Mouse (Mus musculus): ENCODE measurements at regions not wholly inside any gene's neighbourhood (a gene's known extent, or its start where the extent isn't known, plus 50 kb on each side); places are given as distances from the start of the nearest gene placed in this dataset.

- no peak overlapping the region for H3K4me3 ChIP-seq (replicated peaks)
These were observed 64.4 kb downstream of the Ackr3 start for GRCm38 (mm10) chr1:90268131-90268691.

DNA sequence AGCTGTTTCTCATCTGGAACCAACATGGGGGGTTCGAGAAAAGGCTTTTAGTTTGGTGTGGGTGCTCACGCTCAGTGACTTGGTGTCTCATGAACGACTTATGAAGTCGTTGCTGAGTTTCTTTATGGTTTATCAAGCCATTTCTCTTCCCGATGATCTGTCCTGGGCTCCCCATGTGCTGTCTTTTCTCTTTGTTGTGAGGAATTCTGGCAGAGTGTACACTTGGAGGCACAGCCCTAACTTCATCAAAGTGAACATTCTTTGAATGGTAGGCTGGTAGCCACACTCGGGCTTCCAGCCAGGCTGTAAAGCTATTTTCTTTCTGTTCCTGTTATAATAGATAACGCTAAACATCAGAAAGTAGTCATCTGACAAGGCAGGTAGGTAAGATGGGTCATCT, 65.2 kb downstream of the Ackr3 start:
- H3K36me3 ChIP-seq (ENCODE audit: control insufficient read depth) = no peaks in the 10 kb centered on the region
- no peak overlapping the region for H3K4me3 ChIP-seq (replicated peaks)
- H3K9me3 ChIP-seq (ENCODE audit: control insufficient read depth, low read length) = peaks cover 7% of the 10 kb centered on the region
- peaks cover 37% of the 10 kb centered on the region for H3K27me3 ChIP-seq (ENCODE audit: control insufficient read depth)
- H3K4me1 ChIP-seq (ENCODE audit: control insufficient read depth) = peaks cover 46% of the 10 kb centered on the region
- TF ChIP-seq TAL1 (IDR thresholded peaks at IDR 0.05; ENCODE audit: low read length) = no peak

More at GRCm38 (mm10) chr1:90268131-90268691, 64.4 kb downstream of the Ackr3 start:
- Histone ChIP-seq H3K4me1 (ENCODE audit: control insufficient read depth) (peaks cover 39% of the 10 kb centered on the region), H3K36me3 (ENCODE audit: control insufficient read depth) (no peaks in the 10 kb centered on the region), H3K27me3 (ENCODE audit: control insufficient read depth) (peaks cover 40% of the 10 kb centered on the region), H3K9me3 (ENCODE audit: control insufficient read depth, low read length) (peaks cover 7% of the 10 kb centered on the region)
- TF ChIP-seq TAL1 (IDR thresholded peaks at IDR 0.05; ENCODE audit: low read length) = no peak
- no peak for TF ChIP-seq GATA1 (IDR thresholded peaks at IDR 0.05; ENCODE audit: low read length)

- TF ChIP-seq TAL1 (IDR thresholded peaks at IDR 0.05; ENCODE audit: low read length) = no peak
- no peak for TF ChIP-seq GATA1 (IDR thresholded peaks at IDR 0.05; ENCODE audit: low read length)
- Histone ChIP-seq H3K27me3 (ENCODE audit: control insufficient read depth) (peaks cover 36% of the 10 kb centered on the region), H3K4me1 (ENCODE audit: control insufficient read depth) (peaks cover 54% of the 10 kb centered on the region), H3K9me3 (ENCODE audit: control insufficient read depth, low read length) (peaks cover 7% of the 10 kb centered on the region), H3K36me3 (ENCODE audit: control insufficient read depth) (no peaks in the 10 kb centered on the region), H3K4me3 (replicated peaks) (no peak overlapping the region)
These were observed 66.1 kb downstream of the Ackr3 start for GRCm38 (mm10) chr1:90269836-90270235.

DNA sequence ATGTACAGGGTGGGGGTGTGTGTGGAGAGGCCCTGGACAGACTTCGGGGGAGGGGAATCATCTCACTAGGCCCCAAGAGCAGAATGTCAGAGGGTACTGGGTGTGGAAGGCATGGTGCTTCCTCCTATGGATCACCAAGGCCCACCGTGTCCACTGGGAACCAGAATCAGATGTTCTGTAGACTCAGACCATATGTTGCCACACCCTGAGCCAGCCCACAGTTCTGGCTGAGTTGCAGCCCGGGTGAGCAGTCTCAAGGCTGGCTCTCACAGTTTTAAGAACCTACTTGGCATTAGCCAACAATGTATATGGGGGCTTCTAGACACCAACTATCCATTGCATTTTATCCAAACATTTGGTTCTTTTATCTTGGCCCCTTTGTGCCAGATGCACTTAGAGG, 67.5 kb downstream of the Ackr3 start:
- H3K27me3 ChIP-seq (ENCODE audit: control insufficient read depth) = peaks cover 26% of the 10 kb centered on the region
- H3K4me3 ChIP-seq (replicated peaks) = no peak overlapping the region

DNA sequence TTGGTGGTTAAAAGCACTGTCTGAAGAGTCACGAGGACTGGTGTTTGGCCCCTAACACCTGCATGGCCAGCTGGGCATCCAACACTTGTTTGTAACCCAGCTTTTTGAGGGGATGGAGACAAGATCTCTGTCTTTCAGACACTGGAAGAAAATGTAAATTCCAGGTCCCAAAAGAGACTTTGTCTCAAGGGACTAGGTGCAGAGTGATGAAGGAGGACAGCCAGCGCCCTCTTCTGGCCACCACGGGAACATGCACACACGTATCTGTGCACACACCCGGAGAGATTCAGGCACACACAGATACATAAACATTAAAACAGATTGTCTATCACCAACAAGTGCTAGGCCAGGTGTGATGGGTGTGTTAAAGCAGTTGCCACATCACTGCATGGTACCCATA, 68.6 kb downstream of the Ackr3 start:
- peaks cover 80% of the 10 kb centered on the region for H3K4me1 ChIP-seq (ENCODE audit: control insufficient read depth)
- H3K36me3 ChIP-seq (ENCODE audit: control insufficient read depth) = no peaks in the 10 kb centered on the region

More for the DNA sequence above, 67.5 kb downstream of the Ackr3 start:
- Histone ChIP-seq H3K9me3 (ENCODE audit: control insufficient read depth, low read length) (peaks cover 7% of the 10 kb centered on the region), H3K4me1 (ENCODE audit: control insufficient read depth) (peaks cover 69% of the 10 kb centered on the region), H3K36me3 (ENCODE audit: control insufficient read depth) (no peaks in the 10 kb centered on the region)
- TF ChIP-seq GATA1 (IDR thresholded peaks at IDR 0.05; ENCODE audit: low read length) = no peak
- TF ChIP-seq TAL1 (IDR thresholded peaks at IDR 0.05; ENCODE audit: low read length) = no peak

GRCm38 (mm10) chr1:90272830-90273628, 69.2 kb downstream of the Ackr3 start:
- TF ChIP-seq TAL1 (IDR thresholded peaks at IDR 0.05; ENCODE audit: low read length) (no peak), GATA1 (IDR thresholded peaks at IDR 0.05; ENCODE audit: low read length) (no peak)
- no peak overlapping the region for H3K4me3 ChIP-seq (replicated peaks)
- peaks cover 9% of the 10 kb centered on the region for H3K27me3 ChIP-seq (ENCODE audit: control insufficient read depth)
- peaks cover 86% of the 10 kb centered on the region for H3K4me1 ChIP-seq (ENCODE audit: control insufficient read depth)
- H3K36me3 ChIP-seq (ENCODE audit: control insufficient read depth) = no peaks in the 10 kb centered on the region
- H3K9me3 ChIP-seq (ENCODE audit: control insufficient read depth, low read length) = peaks cover 7% of the 10 kb centered on the region

More for the DNA sequence above, 68.6 kb downstream of the Ackr3 start:
- H3K27me3 ChIP-seq (ENCODE audit: control insufficient read depth) = peaks cover 15% of the 10 kb centered on the region
- peaks cover 7% of the 10 kb centered on the region for H3K9me3 ChIP-seq (ENCODE audit: control insufficient read depth, low read length)
- TF ChIP-seq TAL1 (IDR thresholded peaks at IDR 0.05; ENCODE audit: low read length) (no peak), GATA1 (IDR thresholded peaks at IDR 0.05; ENCODE audit: low read length) (no peak)
- H3K4me3 ChIP-seq (replicated peaks) = no peak overlapping the region

GRCm38 (mm10) chr1:90273629-90273928, 69.8 kb downstream of the Ackr3 start:
- Histone ChIP-seq H3K9me3 (ENCODE audit: control insufficient read depth, low read length) (peaks cover 7% of the 10 kb centered on the region), H3K4me3 (replicated peaks) (no peak overlapping the region), H3K4me1 (ENCODE audit: control insufficient read depth) (peaks cover 88% of the 10 kb centered on the region), H3K27me3 (ENCODE audit: control insufficient read depth) (peaks cover 3% of the 10 kb centered on the region; the same call in 1 of the 2 replicates), H3K36me3 (ENCODE audit: control insufficient read depth) (no peaks in the 10 kb centered on the region)
- TF ChIP-seq GATA1 (IDR thresholded peaks at IDR 0.05; ENCODE audit: low read length) (no peak), TAL1 (IDR thresholded peaks at IDR 0.05; ENCODE audit: low read length) (no peak)

DNA sequence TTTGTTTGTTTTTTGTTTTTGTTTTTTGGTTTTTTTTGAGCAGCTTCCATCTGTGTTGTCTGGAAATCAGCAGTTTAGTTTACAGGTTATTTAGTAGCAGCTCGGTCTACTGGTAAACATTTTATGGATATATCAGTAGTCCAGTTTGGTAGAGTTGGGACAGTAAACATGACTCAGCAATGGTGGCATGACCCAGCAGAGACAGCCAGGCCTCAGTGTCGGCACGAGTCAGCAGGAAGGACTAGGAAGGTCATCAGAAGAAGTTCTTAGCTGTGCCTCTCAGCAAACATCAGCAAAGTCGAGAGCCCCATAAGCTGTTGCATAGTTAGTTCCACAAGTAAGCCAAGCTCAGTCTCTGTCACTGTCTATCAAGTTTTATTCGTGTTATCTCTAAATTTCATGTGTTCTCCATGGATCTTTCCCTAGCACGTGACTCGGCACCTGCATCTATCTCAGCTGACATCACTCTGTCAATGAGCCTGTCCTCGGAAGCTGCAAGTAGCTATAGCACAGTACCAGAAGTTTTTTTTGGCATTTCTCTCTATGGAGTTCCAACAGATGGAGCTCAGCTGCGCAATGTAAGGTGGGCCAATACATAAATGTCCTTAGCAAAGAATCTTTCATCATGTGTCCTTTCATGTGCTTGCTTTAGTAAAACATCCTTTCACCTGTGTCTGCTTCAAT, 71.3 kb downstream of the Ackr3 start:
- H3K9me3 ChIP-seq (ENCODE audit: control insufficient read depth, low read length) = peaks cover 7% of the 10 kb centered on the region
- H3K36me3 ChIP-seq (ENCODE audit: control insufficient read depth) = no peaks in the 10 kb centered on the region
- peak overlapping the region; percentile 42 for H3K4me3 ChIP-seq (replicated peaks)
- TF ChIP-seq TAL1 (IDR thresholded peaks at IDR 0.05; ENCODE audit: low read length) (no peak), GATA1 (IDR thresholded peaks at IDR 0.05; ENCODE audit: low read length) (no peak; the same call in 1 of the 2 replicates)
- H3K27me3 ChIP-seq (ENCODE audit: control insufficient read depth) = peaks cover 5% of the 10 kb centered on the region
- H3K4me1 ChIP-seq (ENCODE audit: control insufficient read depth) = peaks cover 88% of the 10 kb centered on the region

Data from erythroblast, embryonic 14.5 days (primary cell).